Mouse (Mus musculus): ENCODE data around the gene Tent4b. TPM values are rescaled to one million over a fixed set of nuclear protein-coding genes. Genes with fewer than 3 reads are reported as not detected.
"Not testable (repeated sequence)": the region's sequence is repeated elsewhere in the genome, so short reads cannot be mapped to it uniquely, and the experiment has no call there.

Tent4b gene
- polyA plus RNA-seq, 1 experiment from 2014 or later = 12.7 TPM

GRCm38 (mm10) chr8:88200724-88201495, 1.9 kb downstream of the Tent4b start:
- WGBS = 20% methylated on average over 10 of the region's 10 CpGs
- H3K4me3 ChIP-seq = peak overlapping the region; percentile 92
- no peak overlapping the region; the same call in 1 of the 2 replicates for H3K27ac ChIP-seq
- H3K9me3 ChIP-seq (replicated peaks) = no peaks in the 10 kb centered on the region
- 0 out of 2 replicates have a peak, but pooled peaks cover under 1% of the 10 kb centered on the region for H3K36me3 ChIP-seq
- H3K27me3 ChIP-seq = no peaks in the 10 kb centered on the region
- ATAC-seq (ENCODE audit: low FRiP score) = no peak
- peak overlapping the region; percentile 94 for H3K4me2 ChIP-seq (replicated peaks)
- H3K4me1 ChIP-seq = peaks cover 38% of the 10 kb centered on the region
- peak overlapping the region; percentile 87 for H3K9ac ChIP-seq

- H3K27me3 ChIP-seq = no peaks in the 10 kb centered on the region
- peak overlapping the region; percentile 92; the same call in 1 of the 2 replicates for H3K4me3 ChIP-seq
- peaks cover 3% of the 10 kb centered on the region; the same call in 1 of the 2 replicates for H3K36me3 ChIP-seq
- H3K9ac ChIP-seq = peak overlapping the region; percentile 87; the same call in 1 of the 2 replicates
- H3K4me2 ChIP-seq (replicated peaks) = peak overlapping the region; percentile 94
- ATAC-seq (ENCODE audit: low FRiP score) = no peak
- H3K4me1 ChIP-seq = peaks cover 41% of the 10 kb centered on the region
- no peaks in the 10 kb centered on the region for H3K9me3 ChIP-seq (replicated peaks)
- WGBS = 58% methylated on average over 3 of the region's 3 CpGs
- no peak overlapping the region for H3K27ac ChIP-seq
These were observed 2.6 kb downstream of the Tent4b start for GRCm38 (mm10) chr8:88201641-88202040.

- Histone ChIP-seq H3K4me3 (no peak overlapping the region), H3K9ac (no peak overlapping the region), H3K36me3 (peaks cover 8% of the 10 kb centered on the region), H3K4me1 (peaks cover 28% of the 10 kb centered on the region), H3K27ac (no peak overlapping the region), H3K9me3 (replicated peaks) (no peaks in the 10 kb centered on the region), H3K27me3 (no peaks in the 10 kb centered on the region), H3K4me2 (replicated peaks) (no peak overlapping the region)
- WGBS = 68% methylated on average over 9 of the region's 9 CpGs
- ATAC-seq (ENCODE audit: low FRiP score) = no peak
These were observed 7.0 kb downstream of the Tent4b start for GRCm38 (mm10) chr8:88206016-88206415.

- no peak overlapping the region for H3K4me3 ChIP-seq
- H3K27ac ChIP-seq = no peak overlapping the region
- H3K9ac ChIP-seq = no peak overlapping the region
- no peak overlapping the region for H3K4me2 ChIP-seq (replicated peaks)
- ATAC-seq (ENCODE audit: low FRiP score) = no peak
- H3K36me3 ChIP-seq = peaks cover 8% of the 10 kb centered on the region
- no peaks in the 10 kb centered on the region for H3K9me3 ChIP-seq (replicated peaks)
- no peaks in the 10 kb centered on the region for H3K27me3 ChIP-seq
- 91% methylated on average over 7 of the region's 7 CpGs for WGBS
- peaks cover 16% of the 10 kb centered on the region for H3K4me1 ChIP-seq
These were observed 8.3 kb downstream of the Tent4b start for GRCm38 (mm10) chr8:88207121-88207821.

GRCm38 (mm10) chr8:88209930-88210827, 11.2 kb downstream of the Tent4b start:
- not testable (repeated sequence) for H3K4me3 ChIP-seq; H3K4me2 ChIP-seq (replicated peaks); H3K9me3 ChIP-seq (replicated peaks); H3K27ac ChIP-seq; H3K36me3 ChIP-seq; H3K27me3 ChIP-seq; H3K9ac ChIP-seq; ATAC-seq (ENCODE audit: low FRiP score); H3K4me1 ChIP-seq
- WGBS = 86% methylated on average over 6 of the region's 6 CpGs

- H3K27ac ChIP-seq = no peak overlapping the region
- no peak overlapping the region for H3K4me2 ChIP-seq (replicated peaks)
- H3K9ac ChIP-seq = no peak overlapping the region
- H3K27me3 ChIP-seq = no peaks in the 10 kb centered on the region
- no peak overlapping the region for H3K4me3 ChIP-seq
- no peak for ATAC-seq (ENCODE audit: low FRiP score)
- 74% methylated on average over 4 of the region's 4 CpGs for WGBS
- H3K9me3 ChIP-seq (replicated peaks) = no peaks in the 10 kb centered on the region
- H3K36me3 ChIP-seq = no peaks in the 10 kb centered on the region
- peaks cover 18% of the 10 kb centered on the region for H3K4me1 ChIP-seq
These were observed 22.3 kb downstream of the Tent4b start for GRCm38 (mm10) chr8:88221353-88221752.

GRCm38 (mm10) chr8:88225358-88225757, 26.3 kb downstream of the Tent4b start:
- no peaks in the 10 kb centered on the region for H3K36me3 ChIP-seq
- H3K9ac ChIP-seq = no peak overlapping the region
- no peak overlapping the region for H3K4me3 ChIP-seq
- no peaks in the 10 kb centered on the region for H3K27me3 ChIP-seq
- WGBS = 27% methylated on average over 5 of the region's 5 CpGs
- ATAC-seq (ENCODE audit: low FRiP score) = peak; percentile 63; the same call in 1 of the 2 replicates
- no peaks in the 10 kb centered on the region for H3K9me3 ChIP-seq (replicated peaks)
- peak overlapping the region; percentile 69 for H3K27ac ChIP-seq
- H3K4me1 ChIP-seq = peaks cover 33% of the 10 kb centered on the region
- H3K4me2 ChIP-seq (replicated peaks) = no peak overlapping the region

GRCm38 (mm10) chr8:88227851-88228250, 28.8 kb downstream of the Tent4b start:
- Histone ChIP-seq H3K9me3 (replicated peaks) (no peaks in the 10 kb centered on the region), H3K9ac (no peak overlapping the region), H3K4me3 (no peak overlapping the region), H3K4me1 (peaks cover 30% of the 10 kb centered on the region), H3K27ac (no peak overlapping the region), H3K4me2 (replicated peaks) (no peak overlapping the region), H3K36me3 (no peaks in the 10 kb centered on the region), H3K27me3 (no peaks in the 10 kb centered on the region)
- 60% methylated on average over 6 of the region's 6 CpGs for WGBS
- ATAC-seq (ENCODE audit: low FRiP score) = no peak

- Histone ChIP-seq H3K27me3 (no peaks in the 10 kb centered on the region), H3K4me1 (peaks cover 30% of the 10 kb centered on the region), H3K36me3 (no peaks in the 10 kb centered on the region), H3K27ac (no peak overlapping the region), H3K9ac (no peak overlapping the region), H3K9me3 (replicated peaks) (no peaks in the 10 kb centered on the region), H3K4me2 (replicated peaks) (no peak overlapping the region), H3K4me3 (no peak overlapping the region)
- WGBS = 68% methylated on average over 1 of the region's 1 CpGs
- no peak for ATAC-seq (ENCODE audit: low FRiP score)
These were observed 29.3 kb downstream of the Tent4b start for GRCm38 (mm10) chr8:88228286-88228685.

- no peak for ATAC-seq (ENCODE audit: low FRiP score)
- Histone ChIP-seq H3K9me3 (replicated peaks) (no peaks in the 10 kb centered on the region), H3K27ac (no peak overlapping the region), H3K27me3 (no peaks in the 10 kb centered on the region), H3K36me3 (no peaks in the 10 kb centered on the region), H3K4me2 (replicated peaks) (no peak overlapping the region), H3K9ac (no peak overlapping the region), H3K4me1 (peaks cover 30% of the 10 kb centered on the region), H3K4me3 (no peak overlapping the region)
- 83% methylated on average over 1 of the region's 1 CpGs for WGBS
These were observed 29.8 kb downstream of the Tent4b start for GRCm38 (mm10) chr8:88228800-88229199.

GRCm38 (mm10) chr8:88236666-88237065, 37.7 kb downstream of the Tent4b start:
- H3K9me3 ChIP-seq (replicated peaks) = no peaks in the 10 kb centered on the region
- 73% methylated on average over 2 of the region's 2 CpGs for WGBS

GRCm38 (mm10) chr8:88237606-88238005, 38.6 kb downstream of the Tent4b start:
- H3K27ac ChIP-seq = no peak overlapping the region
- no peaks in the 10 kb centered on the region for H3K9me3 ChIP-seq (replicated peaks)
- no peak overlapping the region for H3K4me2 ChIP-seq (replicated peaks)
- ATAC-seq (ENCODE audit: low FRiP score) = no peak
- H3K9ac ChIP-seq = no peak overlapping the region
- WGBS = 89% methylated on average over 2 of the region's 2 CpGs
- no peak overlapping the region for H3K4me3 ChIP-seq
- H3K36me3 ChIP-seq = no peaks in the 10 kb centered on the region
- 0 out of 2 replicates have a peak, but pooled peaks cover 8% of the 10 kb centered on the region for H3K4me1 ChIP-seq
- H3K27me3 ChIP-seq = no peaks in the 10 kb centered on the region

More at GRCm38 (mm10) chr8:88236666-88237065, 37.7 kb downstream of the Tent4b start:
- Histone ChIP-seq H3K4me3 (no peak overlapping the region), H3K4me2 (replicated peaks) (no peak overlapping the region), H3K36me3 (no peaks in the 10 kb centered on the region), H3K27ac (no peak overlapping the region), H3K27me3 (no peaks in the 10 kb centered on the region), H3K9ac (no peak overlapping the region), H3K4me1 (0 out of 2 replicates have a peak, but pooled peaks cover 8% of the 10 kb centered on the region)
- ATAC-seq (ENCODE audit: low FRiP score) = no peak
